Mouse (Mus musculus) limb, embryonic 11.5 days (tissue): ENCODE measurements around the gene Slc15a5. TPM values are rescaled to one million over a fixed set of nuclear protein-coding genes. Genes with fewer than 3 reads are reported as not detected.

Experiments
- ATAC-seq: fragments of 200-750 bp; cut with Nextera tagmentation; 2 replicates; pipeline ENCODE4 v1.8.0; 2017; ENCODE audit warnings: low read depth; ENCODE audit not compliant: insufficient number of reproducible peaks, low FRiP score, low TSS enrichment
- DNase-seq: peaks from one replicate; pipeline ENCODE4 v3.0.0-alpha.2; 2015; ENCODE audit warnings: low spot score
- H3K27ac ChIP-seq: fragments of 300-500 bp; sonication (generic); replicated peaks from 2 replicates; pipeline ENCODE4 v1.5.1; 2014; ENCODE audit warnings: low read depth, mild to moderate bottlenecking, low read length
- H3K27me3 ChIP-seq: fragments of 300-500 bp; sonication (generic); 2 replicates; pipeline ENCODE4 v1.6.1; 2014; ENCODE audit warnings: mild to moderate bottlenecking, low read length, mixed read lengths; ENCODE audit not compliant: control insufficient read depth, insufficient read depth
- H3K36me3 ChIP-seq: fragments of 300-500 bp; sonication (generic); 2 replicates; pipeline ENCODE4 v1.6.1; 2014; ENCODE audit warnings: mild to moderate bottlenecking, low read length, moderate library complexity, mixed read lengths; ENCODE audit not compliant: control insufficient read depth, insufficient read depth
- H3K4me1 ChIP-seq: fragments of 300-500 bp; sonication (generic); 2 replicates; pipeline ENCODE4 v1.6.1; 2014; ENCODE audit warnings: low read length, mixed read lengths; ENCODE audit not compliant: control insufficient read depth, insufficient read depth
- H3K4me2 ChIP-seq: fragments of 300-500 bp; sonication (generic); 2 replicates; pipeline ENCODE4 v1.6.1; 2014; ENCODE audit warnings: low read depth, mild to moderate bottlenecking, moderate library complexity; ENCODE audit not compliant: severe bottlenecking
- H3K4me3 ChIP-seq: fragments of 300-500 bp; sonication (generic); 2 replicates; pipeline ENCODE4 v1.5.1; 2014; ENCODE audit warnings: low read depth, low read length
- H3K9ac ChIP-seq: fragments of 300-500 bp; sonication (generic); 2 replicates; pipeline ENCODE4 v1.6.1; 2014; ENCODE audit warnings: mild to moderate bottlenecking, low read length
- H3K9me3 ChIP-seq: fragments of 300-500 bp; sonication (generic); 2 replicates; pipeline ENCODE4 v1.6.1; 2016; ENCODE audit warnings: low read length; ENCODE audit not compliant: control insufficient read depth
- WGBS: fragments of 180-500 bp; shearing (Covaris S2); extraction: QIAGEN DNeasy Blood & Tissue Kit; methylation state at CpG from one replicate; pipeline ENCODE4 v1.1.7; 2014; 5-methylcytosine and 5-hydroxymethylcytosine counted together
- polyA plus RNA-seq: library from polyadenylated mRNA; unstranded; fragments of >200 nt; fragmentation: Nextera tagmentation; extraction: Ambion mirVana; gene quantifications from 2 replicates; pipeline ENCODE4 v1.2.1, GENCODE M21; 2014

Gene Slc15a5
- polyA plus RNA-seq, 1 experiment from 2014 or later = not detected

GRCm38 (mm10) chr6:137936268-137936667 is 143.4 kb downstream of the Slc15a5 start:
- H3K4me3 ChIP-seq = no peak overlapping the region
- H3K27ac ChIP-seq = no peak overlapping the region
- H3K9ac ChIP-seq = no peak overlapping the region
- H3K27me3 ChIP-seq = no peaks in the 10 kb centered on the region
- 87% methylated on average over 1 of the region's 1 CpGs for WGBS
- H3K9me3 ChIP-seq = no peaks in the 10 kb centered on the region
- no peaks in the 10 kb centered on the region for H3K36me3 ChIP-seq
- no peak overlapping the region for H3K4me2 ChIP-seq
- H3K4me1 ChIP-seq = no peaks in the 10 kb centered on the region
- DNase-seq = no peak
- no peak for ATAC-seq

DNA sequence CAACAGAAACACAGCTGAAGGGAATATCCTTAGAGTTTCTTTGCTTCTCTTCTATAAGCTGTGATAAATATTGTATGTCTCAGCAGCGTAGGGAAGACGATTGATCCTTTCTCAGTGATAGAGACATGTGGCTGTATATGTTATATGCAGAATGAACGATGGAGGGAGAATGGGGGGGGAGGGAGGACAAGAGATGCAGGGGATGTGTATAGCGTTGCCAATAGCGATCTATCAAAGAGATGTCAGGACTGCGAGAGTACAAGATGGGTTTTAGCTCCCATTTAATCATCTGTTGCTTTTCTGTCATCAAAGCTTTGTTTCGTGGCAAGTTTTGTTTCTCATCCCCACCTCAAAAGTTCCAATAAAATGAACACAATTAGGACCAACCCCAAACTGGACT is 143.9 kb downstream of the Slc15a5 start:
- no peak overlapping the region for H3K9ac ChIP-seq
- DNase-seq (no peak), ATAC-seq (no peak)
- 94% methylated on average over 7 of the region's 7 CpGs for WGBS
- no peak overlapping the region for H3K27ac ChIP-seq
- H3K4me3 ChIP-seq = no peak overlapping the region
- H3K36me3 ChIP-seq = no peaks in the 10 kb centered on the region
- H3K4me2 ChIP-seq = no peak overlapping the region
- H3K27me3 ChIP-seq = no peaks in the 10 kb centered on the region
- H3K9me3 ChIP-seq = no peaks in the 10 kb centered on the region
- H3K4me1 ChIP-seq = no peaks in the 10 kb centered on the region

DNA sequence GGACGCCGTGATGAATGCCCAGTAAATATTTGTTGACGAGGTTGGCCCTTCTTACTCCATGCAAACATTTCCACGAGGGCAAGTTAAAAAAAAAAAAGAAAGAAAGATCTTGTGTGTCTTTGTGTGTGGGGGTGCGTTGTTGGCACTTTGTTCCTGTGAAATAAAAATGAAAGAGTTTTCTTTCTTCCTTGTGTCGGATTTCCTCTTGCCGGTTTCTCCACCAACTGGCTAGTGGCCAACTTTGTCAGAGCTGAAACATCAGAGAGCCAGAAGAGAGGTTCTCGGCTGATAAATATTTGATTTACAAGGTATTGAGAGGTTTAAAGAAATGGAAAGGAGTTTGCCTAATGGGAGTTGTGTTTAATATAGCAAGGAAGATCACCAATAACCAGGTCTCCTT is 144.4 kb downstream of the Slc15a5 start:
- no peak for DNase-seq
- no peaks in the 10 kb centered on the region for H3K4me1 ChIP-seq
- H3K4me2 ChIP-seq = no peak overlapping the region
- no peak overlapping the region for H3K27ac ChIP-seq
- H3K9me3 ChIP-seq = no peaks in the 10 kb centered on the region
- no peaks in the 10 kb centered on the region for H3K27me3 ChIP-seq
- no peak overlapping the region for H3K4me3 ChIP-seq
- ATAC-seq = no peak
- no peaks in the 10 kb centered on the region for H3K36me3 ChIP-seq
- H3K9ac ChIP-seq = no peak overlapping the region
- WGBS = 72% methylated on average over 8 of the region's 8 CpGs

DNA sequence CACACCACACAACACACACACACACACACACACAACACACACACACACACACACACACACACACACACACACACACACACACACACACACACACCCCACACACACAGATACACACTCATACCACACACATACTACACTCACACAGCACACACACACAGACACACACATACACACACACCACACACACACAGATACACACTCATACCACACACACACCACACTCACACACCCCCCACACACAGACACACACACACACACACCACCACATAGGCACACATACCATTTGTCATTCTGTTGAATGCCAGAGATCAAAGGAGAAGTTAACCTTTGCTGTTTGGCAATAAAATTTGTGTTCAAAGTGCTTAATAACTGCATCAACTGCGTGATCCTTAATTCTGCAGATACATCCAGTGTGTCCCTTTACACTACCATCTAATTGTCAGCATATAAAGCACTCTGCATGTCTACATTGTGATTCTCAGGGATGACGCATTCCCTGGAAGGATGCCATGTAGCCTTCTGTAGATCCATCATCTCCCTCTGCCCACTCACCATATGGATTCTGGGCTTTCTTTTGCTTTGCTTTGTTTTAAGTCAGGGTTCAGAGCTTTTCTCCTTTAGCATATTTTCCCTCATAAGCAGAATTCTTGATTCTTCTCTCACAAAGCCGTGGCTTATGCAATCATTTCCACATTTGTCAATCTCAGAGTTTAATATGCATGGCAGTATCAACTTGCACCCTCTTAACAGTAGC is 145.0 kb downstream of the Slc15a5 start:
- H3K9ac ChIP-seq = no peak overlapping the region
- WGBS = 75% methylated on average over 3 of the region's 3 CpGs
- ATAC-seq (no peak), DNase-seq (no peak)
- H3K27ac ChIP-seq = no peak overlapping the region
- no peaks in the 10 kb centered on the region for H3K36me3 ChIP-seq
- H3K4me2 ChIP-seq = no peak overlapping the region
- no peaks in the 10 kb centered on the region for H3K4me1 ChIP-seq
- no peaks in the 10 kb centered on the region for H3K9me3 ChIP-seq
- no peaks in the 10 kb centered on the region for H3K27me3 ChIP-seq
- H3K4me3 ChIP-seq = no peak overlapping the region

Other genes starting within 250 kb of the Slc15a5 start
- 102 and 105 TPM in 2 replicates for gene Mgst1, start 60.4 kb upstream of the Slc15a5 start, polyA plus RNA-seq